Comparison of ENCODE assay signal across 1 mouse cellular context in genomic region chr3:96504931-96505330, GRCm38 (mm10).
TF ChIP-seq lines count a peak whose summit lies in the region.

No protein-coding gene starts in this region.

TF ChIP-seq in MEL, 35 proteins besides CTCF, POLR2A, EP300 and RAD21:
- TF ChIP-seq JUND (IDR thresholded peaks at IDR 0.05; ENCODE audit: low read depth, low read length) = no peak
- TF ChIP-seq MXI1 (IDR thresholded peaks at IDR 0.05; ENCODE audit: low read depth, low read length) = no peak
- TF ChIP-seq POLR2AphosphoS5 (IDR thresholded peaks at IDR 0.05; ENCODE audit: borderline replicate concordance, low read depth, low read length) = no peak
- TF ChIP-seq MYC (IDR thresholded peaks at IDR 0.05; ENCODE audit: low read depth, low read length) = no peak
- no peak for TF ChIP-seq CHD2 (IDR thresholded peaks at IDR 0.05; ENCODE audit: low read length)
- no peak for TF ChIP-seq GATA1 (IDR thresholded peaks at IDR 0.05; ENCODE audit: low read depth, low read length)
- TF ChIP-seq ZMIZ1 (IDR thresholded peaks at IDR 0.05; ENCODE audit: low read depth, low read length) = no peak
- no peak for TF ChIP-seq MEF2A (IDR thresholded peaks at IDR 0.05; ENCODE audit: extremely low read depth, insufficient replicate concordance, low read depth, low read length, poor library complexity, severe bottlenecking)
- TF ChIP-seq SIN3A (IDR thresholded peaks at IDR 0.05; ENCODE audit: low read length) = no peak
- no peak for TF ChIP-seq RCOR1 (IDR thresholded peaks at IDR 0.05; ENCODE audit: low read depth, low read length)
- no peak for TF ChIP-seq SMC3 (IDR thresholded peaks at IDR 0.05; ENCODE audit: low read depth, low read length)
- no peak for TF ChIP-seq TCF12 (IDR thresholded peaks at IDR 0.05; ENCODE audit: low read depth, low read length)
- no peak for TF ChIP-seq POLR2AphosphoS2 (IDR thresholded peaks at IDR 0.05; ENCODE audit: low read length)
- TF ChIP-seq TAL1 (IDR thresholded peaks at IDR 0.05; ENCODE audit: low read length) = no peak
- no peak for TF ChIP-seq TBP (IDR thresholded peaks at IDR 0.05; ENCODE audit: low read depth, low read length)
- no peak for TF ChIP-seq ELF1 (IDR thresholded peaks at IDR 0.05; ENCODE audit: low read depth, low read length)
- no peak for TF ChIP-seq BHLHE40 (IDR thresholded peaks at IDR 0.05; ENCODE audit: borderline replicate concordance, low read depth, low read length)
